Mouse (Mus musculus) hindbrain, embryonic 14.5 days (tissue): ENCODE measurements around the gene Cd44. TPM values are rescaled to one million over a fixed set of nuclear protein-coding genes. Genes with fewer than 3 reads are reported as not detected.

ENCODE experiments used
- ATAC-seq: fragments of 200-750 bp; cut with Nextera tagmentation; 2 replicates; pipeline ENCODE4 v1.8.0; 2017; ENCODE audit warnings: moderate number of reproducible peaks, mild to moderate bottlenecking, moderate TSS enrichment, moderate library complexity; ENCODE audit not compliant: low FRiP score
- DNase-seq: peaks from one replicate; pipeline ENCODE4 v3.0.0-alpha.2; 2015; ENCODE audit warnings: low spot score
- H3K27ac ChIP-seq: fragments of 300-500 bp; sonication (generic); 2 replicates; pipeline ENCODE4 v1.5.1; 2014; ENCODE audit warnings: mild to moderate bottlenecking, moderate library complexity
- H3K27me3 ChIP-seq: fragments of 300-500 bp; sonication (generic); 2 replicates; pipeline ENCODE4 v1.6.1; 2014; ENCODE audit warnings: mild to moderate bottlenecking, low read length, mixed read lengths; ENCODE audit not compliant: control insufficient read depth, insufficient read depth
- H3K36me3 ChIP-seq: fragments of 300-500 bp; sonication (generic); replicated peaks from 2 replicates; pipeline ENCODE4 v1.6.1; 2014; ENCODE audit not compliant: control insufficient read depth, insufficient read depth
- H3K4me1 ChIP-seq: fragments of 300-500 bp; sonication (generic); replicated peaks from 2 replicates; pipeline ENCODE4 v1.6.1; 2014; ENCODE audit warnings: antibody characterized with exemption, low read length, mixed read lengths; ENCODE audit not compliant: control insufficient read depth, insufficient read depth
- H3K4me2 ChIP-seq: fragments of 300-500 bp; sonication (generic); replicated peaks from 2 replicates; pipeline ENCODE4 v1.6.1; 2014; ENCODE audit warnings: mild to moderate bottlenecking, moderate library complexity
- H3K4me3 ChIP-seq: fragments of 300-500 bp; sonication (generic); replicated peaks from 2 replicates; pipeline ENCODE4 v1.5.1; 2014; ENCODE audit warnings: mild to moderate bottlenecking, low read length
- H3K9ac ChIP-seq: fragments of 300-500 bp; sonication (generic); 2 replicates; pipeline ENCODE4 v1.6.1; 2014
- H3K9me3 ChIP-seq: fragments of 300-500 bp; sonication (generic); 2 replicates; pipeline ENCODE4 v1.6.1; 2016; ENCODE audit warnings: low read length; ENCODE audit not compliant: control insufficient read depth
- WGBS: fragments of 180-500 bp; shearing (Covaris S2); extraction: QIAGEN DNeasy Blood & Tissue Kit; methylation state at CpG from one replicate; pipeline ENCODE4 v1.1.7; 2014; 5-methylcytosine and 5-hydroxymethylcytosine counted together
- polyA plus RNA-seq: library from polyadenylated mRNA; unstranded; fragments of >200 nt; fragmentation: Nextera tagmentation; extraction: Ambion mirVana; gene quantifications from 2 replicates; pipeline ENCODE4 v1.2.1, GENCODE M21; 2014

Cd44 gene
- polyA plus RNA-seq, 1 experiment from 2014 or later = 4.7 TPM

- Histone ChIP-seq H3K9ac (no peak overlapping the region), H3K4me1 (0 out of 2 replicates have a peak, but pooled peaks cover 13% of the 10 kb centered on the region), H3K36me3 (no peaks in the 10 kb centered on the region), H3K4me3 (no peak overlapping the region), H3K27me3 (no peaks in the 10 kb centered on the region), H3K9me3 (no peaks in the 10 kb centered on the region), H3K4me2 (no peak overlapping the region), H3K27ac (no peak overlapping the region)
- DNase-seq (no peak), ATAC-seq (no peak)
- WGBS = 58% methylated on average over 8 of the region's 8 CpGs
Observed at GRCm38 (mm10) chr2:102940813-102941361, 39.4 kb upstream of the Cd44 start.

GRCm38 (mm10) chr2:102940158-102940557 is 38.7 kb upstream of the Cd44 start:
- no peak overlapping the region for H3K9ac ChIP-seq
- WGBS = 92% methylated on average over 8 of the region's 8 CpGs
- 0 out of 2 replicates have a peak, but pooled peaks cover 13% of the 10 kb centered on the region for H3K4me1 ChIP-seq
- DNase-seq (no peak), ATAC-seq (no peak)
- no peak overlapping the region for H3K4me3 ChIP-seq
- H3K27ac ChIP-seq = no peak overlapping the region
- no peaks in the 10 kb centered on the region for H3K27me3 ChIP-seq
- no peak overlapping the region for H3K4me2 ChIP-seq
- H3K36me3 ChIP-seq = no peaks in the 10 kb centered on the region
- H3K9me3 ChIP-seq = no peaks in the 10 kb centered on the region

GRCm38 (mm10) chr2:102936886-102937285 is 35.4 kb upstream of the Cd44 start:
- no peak for ATAC-seq

GRCm38 (mm10) chr2:102934834-102935233 is 33.4 kb upstream of the Cd44 start:
- no peak overlapping the region for H3K27ac ChIP-seq
- no peak overlapping the region for H3K4me3 ChIP-seq
- no peak overlapping the region for H3K4me2 ChIP-seq
- H3K36me3 ChIP-seq = no peaks in the 10 kb centered on the region
- DNase-seq (no peak), ATAC-seq (no peak)
- 84% methylated on average over 3 of the region's 3 CpGs for WGBS
- no peaks in the 10 kb centered on the region for H3K4me1 ChIP-seq
- H3K27me3 ChIP-seq = no peaks in the 10 kb centered on the region
- H3K9ac ChIP-seq = no peak overlapping the region
- no peaks in the 10 kb centered on the region for H3K9me3 ChIP-seq

More at GRCm38 (mm10) chr2:102936886-102937285, 35.4 kb upstream of the Cd44 start:
- Histone ChIP-seq H3K27me3 (no peaks in the 10 kb centered on the region), H3K27ac (no peak overlapping the region), H3K4me2 (no peak overlapping the region), H3K4me3 (no peak overlapping the region), H3K9me3 (no peaks in the 10 kb centered on the region), H3K9ac (no peak overlapping the region), H3K36me3 (no peaks in the 10 kb centered on the region), H3K4me1 (no peaks in the 10 kb centered on the region)
- WGBS = 55% methylated on average over 3 of the region's 3 CpGs
- no peak for DNase-seq

- Histone ChIP-seq H3K36me3 (no peaks in the 10 kb centered on the region), H3K4me1 (no peaks in the 10 kb centered on the region), H3K9me3 (no peaks in the 10 kb centered on the region), H3K27me3 (no peaks in the 10 kb centered on the region), H3K4me3 (no peak overlapping the region), H3K27ac (no peak overlapping the region), H3K4me2 (no peak overlapping the region), H3K9ac (no peak overlapping the region)
- ATAC-seq (no peak), DNase-seq (no peak)
Observed at GRCm38 (mm10) chr2:102933787-102934186, 32.3 kb upstream of the Cd44 start.

GRCm38 (mm10) chr2:102933142-102933541 is 31.7 kb upstream of the Cd44 start:
- no peaks in the 10 kb centered on the region for H3K36me3 ChIP-seq

GRCm38 (mm10) chr2:102932667-102933066 is 31.2 kb upstream of the Cd44 start:
- no peaks in the 10 kb centered on the region for H3K27me3 ChIP-seq
- no peaks in the 10 kb centered on the region for H3K4me1 ChIP-seq
- H3K36me3 ChIP-seq = no peaks in the 10 kb centered on the region
- 29% methylated on average over 1 of the region's 1 CpGs for WGBS
- H3K4me3 ChIP-seq = no peak overlapping the region
- no peak for DNase-seq
- ATAC-seq = no peak
- H3K27ac ChIP-seq = no peak overlapping the region
- H3K9me3 ChIP-seq = no peaks in the 10 kb centered on the region
- no peak overlapping the region for H3K4me2 ChIP-seq
- no peak overlapping the region for H3K9ac ChIP-seq

More at GRCm38 (mm10) chr2:102933142-102933541, 31.7 kb upstream of the Cd44 start:
- Histone ChIP-seq H3K4me2 (no peak overlapping the region), H3K4me3 (no peak overlapping the region), H3K27ac (no peak overlapping the region), H3K9ac (no peak overlapping the region), H3K9me3 (no peaks in the 10 kb centered on the region), H3K27me3 (no peaks in the 10 kb centered on the region), H3K4me1 (no peaks in the 10 kb centered on the region)
- WGBS = 24% methylated on average over 4 of the region's 4 CpGs
- ATAC-seq = no peak
- no peak for DNase-seq

GRCm38 (mm10) chr2:102928211-102928610 is 26.7 kb upstream of the Cd44 start:
- no peaks in the 10 kb centered on the region for H3K36me3 ChIP-seq
- no peaks in the 10 kb centered on the region for H3K27me3 ChIP-seq
- H3K4me2 ChIP-seq = no peak overlapping the region
- no peak overlapping the region for H3K9ac ChIP-seq
- ATAC-seq (no peak), DNase-seq (no peak)
- no peak overlapping the region for H3K27ac ChIP-seq
- H3K4me1 ChIP-seq = no peaks in the 10 kb centered on the region
- H3K4me3 ChIP-seq = no peak overlapping the region
- H3K9me3 ChIP-seq = no peaks in the 10 kb centered on the region

- Histone ChIP-seq H3K4me2 (no peak overlapping the region), H3K27me3 (no peaks in the 10 kb centered on the region), H3K36me3 (no peaks in the 10 kb centered on the region), H3K9me3 (no peaks in the 10 kb centered on the region), H3K4me3 (no peak overlapping the region), H3K27ac (no peak overlapping the region), H3K4me1 (no peaks in the 10 kb centered on the region), H3K9ac (no peak overlapping the region)
- ATAC-seq (no peak), DNase-seq (no peak)
- WGBS = 78% methylated on average over 1 of the region's 1 CpGs
Observed at GRCm38 (mm10) chr2:102924480-102924879, 23.0 kb upstream of the Cd44 start.

- WGBS = 79% methylated on average over 3 of the region's 3 CpGs
- H3K36me3 ChIP-seq = no peaks in the 10 kb centered on the region
- H3K4me3 ChIP-seq = no peak overlapping the region
- H3K27ac ChIP-seq = no peak overlapping the region
- H3K9me3 ChIP-seq = no peaks in the 10 kb centered on the region
- no peak overlapping the region for H3K4me2 ChIP-seq
- H3K27me3 ChIP-seq = no peaks in the 10 kb centered on the region
- H3K4me1 ChIP-seq = no peaks in the 10 kb centered on the region
- DNase-seq = no peak
- H3K9ac ChIP-seq = no peak overlapping the region
- ATAC-seq = no peak
Observed at GRCm38 (mm10) chr2:102923682-102924081, 22.2 kb upstream of the Cd44 start.
